Mouse (Mus musculus) myocyte (in vitro differentiated cells): Measurements from ENCODE around the gene Rad51ap1.

Experiments
- CEBPB ChIP-seq: IDR thresholded peaks from 2 replicates; pipeline ENCODE4 v1.6.1; 2011; ENCODE audit warnings: mild to moderate bottlenecking, moderate library complexity; ENCODE audit not compliant: poor library complexity, insufficient read depth, severe bottlenecking
- E2F4 ChIP-seq: IDR thresholded peaks from one replicate; pipeline ENCODE4 v1.6.1; 2011; ENCODE audit warnings: mild to moderate bottlenecking, control low read depth, moderate library complexity; ENCODE audit not compliant: insufficient read depth
- MYOG ChIP-seq, 3 experiments: IDR thresholded peaks; one replicate each; pipeline ENCODE4 v1.6.1; 2011; ENCODE audit warnings: control low read depth in 2 of 3, low read depth in 2 of 3, mild to moderate bottlenecking in 2 of 3; ENCODE audit not compliant: insufficient read length in 2 of 3, control insufficient read depth in 1 of 3, insufficient read depth in 1 of 3
- POLR2A ChIP-seq: IDR thresholded peaks from one replicate; pipeline ENCODE4 v1.6.1; 2011; ENCODE audit warnings: low read depth, mild to moderate bottlenecking, control low read depth, moderate library complexity; ENCODE audit not compliant: insufficient read length
- REST ChIP-seq: IDR thresholded peaks from one replicate; pipeline ENCODE4 v1.6.1; 2011; ENCODE audit warnings: mild to moderate bottlenecking, control low read depth, moderate library complexity; ENCODE audit not compliant: insufficient read depth, insufficient read length
- USF1 ChIP-seq: IDR thresholded peaks from one replicate; pipeline ENCODE4 v1.6.1; 2011; ENCODE audit warnings: low read depth, mild to moderate bottlenecking, control low read depth, moderate library complexity

DNA sequence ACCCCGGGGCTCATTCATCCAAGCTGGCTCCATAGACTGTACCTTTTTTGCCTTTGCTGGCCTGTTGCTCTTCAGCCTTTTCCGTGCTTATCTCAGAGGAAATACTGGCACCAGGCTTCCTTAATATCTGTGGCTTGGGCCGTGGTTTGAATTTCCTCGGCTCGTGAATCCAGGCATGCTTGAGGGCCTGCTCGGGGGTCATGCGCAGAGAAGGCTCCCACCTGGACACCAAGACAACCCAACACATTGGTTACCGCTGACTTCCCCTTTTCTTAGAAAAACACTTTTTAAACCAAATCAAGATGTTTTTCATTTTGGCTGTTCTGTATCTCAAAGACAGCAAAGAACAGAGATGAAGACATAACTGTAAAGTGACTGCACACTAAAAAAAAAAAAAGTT, 62.3 kb downstream of the Rad51ap1 start:
- TF ChIP-seq POLR2A (no peak), CEBPB (no peak), REST (no peak), USF1 (no peak), E2F4 (no peak), MYOG (IDR thresholded peaks at IDR 0.05; ENCODE audit: control insufficient read depth in 1 of 3, insufficient read depth in 1 of 3, insufficient read length in 2 of 3, low read depth in 2 of 3) (no peak)
